ENCODE assay signal across 13 mouse cellular contexts in the genomic region with DNA sequence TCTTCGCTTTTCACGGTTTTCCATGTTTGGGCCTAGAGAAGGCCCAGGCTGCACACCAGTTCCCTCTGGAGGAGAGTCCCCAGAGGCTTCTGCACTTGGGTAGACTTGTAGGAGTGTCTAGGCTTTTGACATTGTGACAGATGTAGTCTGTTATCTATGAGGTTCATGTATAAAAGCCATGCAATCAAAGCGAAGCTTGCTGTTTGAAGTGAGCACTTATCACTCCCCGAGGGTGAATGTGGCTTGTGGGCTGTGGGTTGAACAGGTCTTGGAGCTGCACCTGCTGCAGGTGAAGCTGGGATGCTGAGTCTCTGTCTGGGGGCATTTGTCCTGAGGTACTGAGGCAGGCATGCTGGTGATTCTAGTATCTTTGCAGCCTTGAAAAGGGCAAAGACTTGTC. TPM values are rescaled to one million over a fixed set of nuclear protein-coding genes. Genes with fewer than 3 reads are reported as not detected.
DNase-seq lines count a peak whose midpoint lies in the region; ATAC-seq lines count a peak whose summit lies in the region.
"Had no signal": no experiment of that assay in that cellular context is flagged by ENCODE, and none has a peak within 500 bp of the region (broad histone marks: within the 10 kb centered on the region; RNA-seq: fewer than 3 reads in every experiment).

No protein-coding gene starts in this region.

- no peaks in the 10 kb centered on the region for H3K36me3 ChIP-seq in lung, embryonic 16.5 days (ENCODE audit: control insufficient read depth, insufficient read depth, low read length)
- peaks cover 7% of the 10 kb centered on the region; the same call in 1 of the 2 replicates for H3K36me3 ChIP-seq in liver, embryonic 13.5 days

- H3K4me3 ChIP-seq in lung, embryonic 16.5 days (ENCODE audit: low read length): no peak overlapping the region
- H3K4me3 ChIP-seq in liver, embryonic 13.5 days (replicated peaks): no peak overlapping the region
- H3K4me3 ChIP-seq: myocyte had no signal

- ATAC-seq in lung, embryonic 16.5 days (ENCODE audit: low read depth): no peak
- ATAC-seq in common myeloid progenitor, adult 5-6 weeks (replicated peaks; ENCODE audit: low read depth, poor library complexity, severe bottlenecking): peak; percentile 40; the same call in 1 of the 2 replicates
- ATAC-seq in liver, embryonic 13.5 days (ENCODE audit: low read depth): peak; percentile 64; the same call in 1 of the 2 replicates

- H3K27ac ChIP-seq in lung, embryonic 16.5 days (ENCODE audit: low read length): peak overlapping the region; percentile 10; the same call in 1 of the 2 replicates
- H3K27ac ChIP-seq in liver, embryonic 13.5 days: no peak overlapping the region

- intact Hi-C loops in heart, postnatal 14 days (cut with DNase I): no loop called here

- H3K9me3 ChIP-seq in lung, embryonic 16.5 days (ENCODE audit: control insufficient read depth, low read length): no peaks in the 10 kb centered on the region
- no peaks in the 10 kb centered on the region for H3K9me3 ChIP-seq in liver, embryonic 13.5 days (replicated peaks)

- 52% methylated on average over 4 of the region's 4 CpGs for WGBS in lung, embryonic 16.5 days
- WGBS in liver, embryonic 13.5 days (ENCODE audit: insufficient replicate concordance): 38% methylated on average over 4 of the region's 4 CpGs

- H3K9ac ChIP-seq in lung, embryonic 16.5 days (ENCODE audit: low read length): no peak overlapping the region
- no peak overlapping the region for H3K9ac ChIP-seq in liver, embryonic 13.5 days

- peaks cover 15% of the 10 kb centered on the region for H3K4me1 ChIP-seq in lung, embryonic 16.5 days (replicated peaks; ENCODE audit: control insufficient read depth, insufficient read depth, low read length)
- peaks cover 50% of the 10 kb centered on the region for H3K4me1 ChIP-seq in liver, embryonic 13.5 days (replicated peaks)

- no peak overlapping the region for H3K4me2 ChIP-seq in lung, embryonic 16.5 days (ENCODE audit: low read depth, low read length)
- no peak overlapping the region for H3K4me2 ChIP-seq in liver, embryonic 13.5 days

- H3K27me3 ChIP-seq in lung, embryonic 16.5 days (ENCODE audit: control insufficient read depth, insufficient read depth, low read depth, low read length): no peaks in the 10 kb centered on the region
- H3K27me3 ChIP-seq in liver, embryonic 13.5 days: no peaks in the 10 kb centered on the region

- peak; percentile 88 for DNase-seq in heart, adult 11 months
- no peak for DNase-seq in heart, postnatal 14 days
- DNase-seq in lung, postnatal 10 days: no peak
- no peak for DNase-seq in liver, embryonic 13.5 days
- DNase-seq in retina, embryonic 14.5 days (ENCODE audit: low spot score): no peak
- no peak for DNase-seq in cerebellum, adult 11-12 months

RNA-seq across cellular contexts. Expression of a gene that starts 19.0 kb away (rescaled TPM):
- total RNA-seq in heart, postnatal 14 days (2021): 10 to 100 TPM; 16.0 to 24.5 TPM
- polyA plus RNA-seq in lung, embryonic 16.5 days (2015; fragmentation: Nextera tagmentation; extraction: Ambion mirVana): 50.7 and 53.0 TPM in 2 replicates
- total RNA-seq in common myeloid progenitor, adult 5-6 weeks (2017): 13.4 and 25.0 TPM in 2 replicates
- 14.5 and 18.1 TPM in 2 replicates for polyA plus RNA-seq in liver, embryonic 13.5 days (2015; fragmentation: Nextera tagmentation; extraction: Ambion mirVana)

RNA-seq across cellular contexts. Expression of a gene that starts 23.8 kb away (rescaled TPM):
- not detected for total RNA-seq in heart, postnatal 14 days (2021)
- not detected in 2 replicates for polyA plus RNA-seq in lung, embryonic 16.5 days (2015; fragmentation: Nextera tagmentation; extraction: Ambion mirVana)
- total RNA-seq in common myeloid progenitor, adult 5-6 weeks (2017): not detected in 2 replicates
- polyA plus RNA-seq in liver, embryonic 13.5 days (2015; fragmentation: Nextera tagmentation; extraction: Ambion mirVana): 0.88 and 1.1 TPM in 2 replicates
- total RNA-seq: adrenal gland, adult 18-20 months; left cerebral cortex, postnatal 10 days had no signal
- polyA plus RNA-seq: C2C12; intestine, embryonic 14.5 days; myocyte had no signal
